Mouse (Mus musculus): Measurements from ENCODE around the gene Nr4a2.

DNA sequence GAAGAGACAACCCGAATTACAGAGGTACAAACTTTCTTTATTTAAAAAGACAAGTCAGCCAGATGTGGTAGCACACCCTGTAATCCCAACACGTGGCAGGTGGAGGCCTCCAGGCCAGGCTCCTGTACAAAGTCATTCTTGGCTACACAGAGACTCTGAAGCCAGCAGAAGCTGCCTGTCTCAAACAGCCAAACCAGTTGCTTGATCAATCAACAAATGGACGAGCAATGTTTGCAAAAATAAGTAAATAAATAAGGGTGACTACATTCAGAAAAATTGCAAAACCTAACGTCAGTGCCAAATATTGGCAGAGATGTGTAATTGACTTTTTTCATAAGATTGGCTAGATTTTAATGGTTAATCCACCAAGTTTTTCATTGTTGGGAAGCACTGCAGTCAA lies 3.7 kb upstream of the Nr4a2 start:
- TF ChIP-seq CTCF (IDR thresholded peaks at IDR 0.05) (no peak), EP300 (IDR thresholded peaks at IDR 0.05) (no peak)
